Mouse (Mus musculus) layer of hippocampus, adult 9-11 months (tissue): ENCODE results near the gene Cdnf.

ENCODE experiments used
- DNase-seq: peaks from one replicate; pipeline ENCODE4 v3.0.0; 2022

Cdnf gene

GRCm38 (mm10) chr2:3512552-3513454 lies at the start of gene Cdnf, which contains the start of the genes Gm45902 and Hspa14:
Cdnf (plus strand) TSS chr2:3513030.
Gm45902 (minus strand) TSS chr2:3512790.
Hspa14 (minus strand) TSS chr2:3512814.
- peak; percentile 99 for DNase-seq

- no peak for DNase-seq
Measured at GRCm38 (mm10) chr2:3473891-3474290, 38.9 kb upstream of the Cdnf start.

- peak; percentile 42 for DNase-seq
Measured at GRCm38 (mm10) chr2:3474361-3474805, 38.4 kb upstream of the Cdnf start.

- peak; percentile 95 for DNase-seq
Measured at GRCm38 (mm10) chr2:3474861-3475283, 38.0 kb upstream of the Cdnf start, which contains the start of gene Suv39h2. Suv39h2 (minus strand) TSS chr2:3475031.

GRCm38 (mm10) chr2:3475746-3476251 lies 37.0 kb upstream of the Cdnf start:
- DNase-seq, result no peak

- DNase-seq, result no peak
Measured at GRCm38 (mm10) chr2:3480239-3480638, 32.6 kb upstream of the Cdnf start.

- no peak for DNase-seq
Measured at GRCm38 (mm10) chr2:3489816-3490215, 23.0 kb upstream of the Cdnf start.

GRCm38 (mm10) chr2:3493833-3494409 lies 18.9 kb upstream of the Cdnf start:
- no peak for DNase-seq

- DNase-seq, result no peak
Measured at GRCm38 (mm10) chr2:3499543-3499942, 13.3 kb upstream of the Cdnf start.

GRCm38 (mm10) chr2:3500886-3501285 lies 11.9 kb upstream of the Cdnf start:
- no peak for DNase-seq

GRCm38 (mm10) chr2:3512076-3512475 lies 754 bp upstream of the Cdnf start:
- DNase-seq, result no peak

- no peak for DNase-seq
Measured at GRCm38 (mm10) chr2:3522558-3522957, 9.7 kb downstream of the Cdnf start.

- no peak for DNase-seq
Measured at GRCm38 (mm10) chr2:3526288-3526687, 13.5 kb downstream of the Cdnf start.

- DNase-seq, result no peak
Measured at GRCm38 (mm10) chr2:3541307-3542079, 28.7 kb downstream of the Cdnf start.

- DNase-seq, result no peak
Measured at GRCm38 (mm10) chr2:3546055-3546454, 33.2 kb downstream of the Cdnf start.

- DNase-seq, result peak; percentile 10
Measured at GRCm38 (mm10) chr2:3546588-3546987, 33.8 kb downstream of the Cdnf start.

GRCm38 (mm10) chr2:3570186-3570585 lies 57.4 kb downstream of the Cdnf start, which contains the start of gene Fam107b:
Fam107b (plus strand) TSS chr2:3570488.
- no peak for DNase-seq

- DNase-seq, result no peak
Measured at GRCm38 (mm10) chr2:3570606-3571005, 57.8 kb downstream of the Cdnf start.

- no peak for DNase-seq
Measured at GRCm38 (mm10) chr2:3573883-3574282, 61.1 kb downstream of the Cdnf start.

- DNase-seq, result peak; percentile 10
Measured at GRCm38 (mm10) chr2:3575140-3575539, 62.3 kb downstream of the Cdnf start.
